Mouse (Mus musculus) gastrocnemius, postnatal 25 days (tissue): Measurements from ENCODE around the gene Gm44973. TPM values are rescaled to one million over a fixed set of nuclear protein-coding genes. Genes with fewer than 3 reads are reported as not detected.

ENCODE experiments used
- DNase-seq: peaks from one replicate; pipeline ENCODE4 v3.0.0; 2022
- total RNA-seq, 2 experiments: library from RNA; stranded (reverse); gene quantifications; 1 replicate in 1 of 2; 2 replicates in 1 of 2; pipeline ENCODE4 v1.2.3; 2021

Gene Gm44973
- total RNA-seq, 2 experiments from 2014 or later: not detected

- DNase-seq: no peak
Measured at GRCm38 (mm10) chr7:5080815-5081214, 65.5 kb downstream of the Gm44973 start.

- no peak for DNase-seq
Measured at GRCm38 (mm10) chr7:5081241-5081640, 65.9 kb downstream of the Gm44973 start.

- no peak for DNase-seq
Measured at GRCm38 (mm10) chr7:5081939-5082338, 66.6 kb downstream of the Gm44973 start.

Other genes with a start within 250 kb of the Gm44973 start
- gene Fam71e2, start 244.2 kb upstream of the Gm44973 start, total RNA-seq: not detected
- gene Il11, start 232.6 kb upstream of the Gm44973 start, total RNA-seq: not detected
- not detected for gene Tmem190, start 232.6 kb upstream of the Gm44973 start, total RNA-seq
- gene Tmem238, start 225.8 kb upstream of the Gm44973 start, total RNA-seq: 1 to 10 TPM; 6.3 to 6.4 TPM
- gene Rpl28, start 222.6 kb upstream of the Gm44973 start, total RNA-seq: 100 to 1,000 TPM; 442 to 471 TPM
- gene Ube2s, start 202.9 kb upstream of the Gm44973 start, total RNA-seq: 10 to 100 TPM; 65.5 to 67.9 TPM
- gene Shisa7, start 170.8 kb upstream of the Gm44973 start, total RNA-seq: not detected
- gene Isoc2b, start 145.2 kb upstream of the Gm44973 start, total RNA-seq: 1 to 10 TPM; 4.3 to 4.5 TPM
- gene Isoc2a, start 138.3 kb upstream of the Gm44973 start, total RNA-seq: 10 to 100 TPM; 21.4 to 24.3 TPM
- gene Gm36210, start 109.0 kb upstream of the Gm44973 start, total RNA-seq: under 1 TPM; 0.21 to 0.36 TPM
- gene Zfp628, start 100.3 kb upstream of the Gm44973 start, total RNA-seq: 1 to 10 TPM; 6.8 to 8.3 TPM
- gene Nat14, start 93.5 kb upstream of the Gm44973 start, total RNA-seq: 1 to 10 TPM; 3.7 to 5.2 TPM
- gene Ssc5d, start 89.7 kb upstream of the Gm44973 start, total RNA-seq: 10 to 100 TPM; 10.1 to 11.6 TPM
- gene Sbk2, start 51.1 kb upstream of the Gm44973 start, total RNA-seq: 10 to 100 TPM; 29.0 to 60.0 TPM
- gene Sbk3, start 44.3 kb upstream of the Gm44973 start, total RNA-seq: 1 to 10 TPM in 1 of 2 experiments, under 1 TPM in 1; 0.49 to 3.1 TPM
- 10 to 100 TPM; 10.2 to 14.9 TPM for gene Zfp579, start 19.3 kb upstream of the Gm44973 start, total RNA-seq
- 1 to 10 TPM; 7.1 to 8.7 TPM for gene Zfp524, start 1.1 kb upstream of the Gm44973 start, total RNA-seq
- gene Fiz1, start 799 bp upstream of the Gm44973 start, total RNA-seq: 10 to 100 TPM; 17.7 to 18.2 TPM
- gene Zfp865, start 4.9 kb downstream of the Gm44973 start, total RNA-seq: 10 to 100 TPM; 10.8 to 12.1 TPM
- gene Ccdc106, start 5.1 kb downstream of the Gm44973 start, total RNA-seq: not detected
- not detected for gene 4632433K11Rik, start 18.6 kb downstream of the Gm44973 start, total RNA-seq
- gene Zfp784, start 22.9 kb downstream of the Gm44973 start, total RNA-seq: 1 to 10 TPM; 2.6 to 3.4 TPM
- gene Zfp580, start 36.0 kb downstream of the Gm44973 start, total RNA-seq: 1 to 10 TPM; 2.9 to 3.2 TPM
- 10 to 100 TPM; 43.1 to 45.2 TPM for gene U2af2, start 46.6 kb downstream of the Gm44973 start, total RNA-seq
- 100 to 1,000 TPM; 134 to 145 TPM for gene Epn1, start 64.7 kb downstream of the Gm44973 start, total RNA-seq
- gene Rfpl4, start 101.5 kb downstream of the Gm44973 start, total RNA-seq: not detected
- 1 to 10 TPM; 2.8 to 3.0 TPM for gene Rasl2-9, start 110.5 kb downstream of the Gm44973 start, total RNA-seq
- gene Vmn1r55, start 134.2 kb downstream of the Gm44973 start, total RNA-seq: not detected
- not detected for gene Vmn1r56, start 181.3 kb downstream of the Gm44973 start, total RNA-seq
- not detected for gene Vmn1r57, start 203.0 kb downstream of the Gm44973 start, total RNA-seq